Mouse (Mus musculus): Measurements from ENCODE around the gene Fzd4.

Gene Fzd4

DNA sequence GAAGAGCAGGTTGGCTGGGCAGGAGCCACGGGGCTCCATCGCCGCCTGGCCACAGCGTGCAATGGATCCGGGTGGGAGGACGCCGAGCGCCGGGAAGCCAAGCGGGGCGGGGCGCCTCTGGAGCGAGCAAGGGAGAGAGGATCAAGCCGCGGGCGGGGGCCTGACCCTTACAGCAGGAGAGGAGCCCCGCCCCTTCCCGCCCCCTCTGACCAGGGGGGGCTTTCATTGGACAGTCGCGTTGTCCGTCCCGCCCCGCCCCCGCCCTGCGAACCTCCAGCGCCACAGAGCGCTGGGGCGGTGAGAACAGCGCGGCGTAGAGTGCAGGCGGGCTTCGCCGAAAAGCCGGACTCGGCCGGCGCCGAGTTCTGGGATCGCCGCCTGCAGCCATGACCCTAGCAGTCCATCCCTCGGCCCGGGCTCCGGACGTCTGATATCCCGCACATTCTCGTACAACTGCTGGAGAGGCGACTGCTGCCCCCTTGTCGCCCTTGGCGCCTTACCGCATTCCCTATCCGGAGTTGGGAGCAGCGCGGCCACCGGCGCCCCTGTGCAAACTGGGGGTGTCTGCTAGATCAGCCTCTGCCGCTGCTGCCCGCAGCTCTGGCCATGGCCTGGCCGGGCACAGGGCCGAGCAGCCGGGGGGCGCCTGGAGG lies at the start of gene Fzd4, which contains the start of gene Tmem135:
TSS of gene Fzd4 (plus strand) at position 275 of the 653 bp plus-strand sequence.
TSS of gene Tmem135 (minus strand) at position 142 of the 653 bp plus-strand sequence.
- peak; percentile 94 for DNase-seq (ENCODE audit: low spot score)

DNA sequence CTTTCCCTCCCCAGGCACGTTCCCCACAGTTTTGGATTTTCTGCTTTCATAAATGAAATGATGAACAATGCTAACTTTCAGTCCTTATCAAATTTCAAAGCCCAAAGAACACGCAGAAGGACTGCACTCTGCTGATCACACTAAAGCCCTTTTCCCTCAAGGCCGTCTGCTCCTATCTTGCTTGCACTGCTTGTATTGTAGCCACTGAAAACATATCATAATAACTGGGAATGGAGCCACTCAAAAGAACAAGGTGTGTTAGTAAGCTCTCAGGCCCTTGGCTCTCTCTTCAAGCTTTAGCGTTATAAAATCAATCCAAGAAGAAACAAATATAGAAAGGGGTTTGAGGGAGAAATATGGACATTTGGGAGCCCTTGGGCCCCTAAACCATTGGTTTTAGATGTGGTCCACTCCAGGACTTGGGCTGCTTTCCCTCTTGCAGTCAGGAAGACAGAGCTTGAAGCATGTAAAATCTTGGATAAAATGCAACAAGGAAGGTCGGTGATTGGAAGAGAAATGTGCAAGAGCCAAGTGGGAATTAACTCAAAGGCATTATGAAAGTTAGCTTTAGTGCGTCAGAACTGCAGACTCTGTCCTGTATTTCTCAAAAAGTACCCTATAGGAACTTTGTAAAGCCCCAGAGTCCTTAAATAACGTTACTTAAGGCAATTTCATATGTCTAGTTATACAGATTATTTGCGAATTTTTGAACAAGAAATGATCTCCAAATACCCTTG lies 48.5 kb upstream of the Fzd4 start:
- peak; percentile 60 for DNase-seq (ENCODE audit: low spot score)

DNA sequence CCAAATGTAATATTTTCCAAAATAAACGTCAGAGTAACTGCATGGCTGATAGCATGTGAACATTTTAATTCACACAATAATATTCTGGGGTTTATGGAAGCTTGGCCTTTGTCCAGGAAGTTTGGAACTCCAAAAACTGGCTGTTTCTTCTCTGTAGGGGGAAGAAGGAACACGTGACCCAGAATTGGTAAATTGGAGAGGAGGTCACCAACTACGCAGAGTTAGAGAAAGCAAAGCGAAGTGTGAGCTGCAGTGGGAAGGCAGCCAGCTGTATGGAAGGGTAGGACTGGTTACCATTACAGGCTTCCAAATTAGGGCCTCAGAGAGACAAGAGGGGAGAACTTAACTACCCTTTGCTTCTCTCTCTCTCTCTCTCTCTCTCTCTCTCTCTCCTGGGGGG lies 47.8 kb upstream of the Fzd4 start:
- no peak for DNase-seq (ENCODE audit: low spot score)

DNA sequence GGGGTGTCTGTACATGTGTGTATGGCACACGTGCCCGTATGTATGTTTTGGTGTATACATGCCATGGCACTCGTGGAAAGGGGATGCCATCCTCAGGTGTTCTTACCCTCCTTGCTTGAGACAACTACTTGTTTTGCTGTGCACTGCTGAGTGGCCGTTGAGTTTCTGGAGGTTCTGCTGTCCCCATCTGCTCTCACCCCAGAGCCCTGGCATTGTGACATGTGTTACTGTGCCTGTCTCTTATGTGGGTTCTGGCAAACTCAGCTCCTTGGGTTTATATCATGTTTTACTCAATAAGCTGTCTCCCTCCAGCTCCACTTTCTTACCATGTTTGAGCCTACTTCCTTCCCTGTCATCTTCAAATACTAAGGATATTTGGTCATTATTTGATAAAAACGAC lies 40.2 kb upstream of the Fzd4 start:
- no peak for DNase-seq (ENCODE audit: low spot score)

DNA sequence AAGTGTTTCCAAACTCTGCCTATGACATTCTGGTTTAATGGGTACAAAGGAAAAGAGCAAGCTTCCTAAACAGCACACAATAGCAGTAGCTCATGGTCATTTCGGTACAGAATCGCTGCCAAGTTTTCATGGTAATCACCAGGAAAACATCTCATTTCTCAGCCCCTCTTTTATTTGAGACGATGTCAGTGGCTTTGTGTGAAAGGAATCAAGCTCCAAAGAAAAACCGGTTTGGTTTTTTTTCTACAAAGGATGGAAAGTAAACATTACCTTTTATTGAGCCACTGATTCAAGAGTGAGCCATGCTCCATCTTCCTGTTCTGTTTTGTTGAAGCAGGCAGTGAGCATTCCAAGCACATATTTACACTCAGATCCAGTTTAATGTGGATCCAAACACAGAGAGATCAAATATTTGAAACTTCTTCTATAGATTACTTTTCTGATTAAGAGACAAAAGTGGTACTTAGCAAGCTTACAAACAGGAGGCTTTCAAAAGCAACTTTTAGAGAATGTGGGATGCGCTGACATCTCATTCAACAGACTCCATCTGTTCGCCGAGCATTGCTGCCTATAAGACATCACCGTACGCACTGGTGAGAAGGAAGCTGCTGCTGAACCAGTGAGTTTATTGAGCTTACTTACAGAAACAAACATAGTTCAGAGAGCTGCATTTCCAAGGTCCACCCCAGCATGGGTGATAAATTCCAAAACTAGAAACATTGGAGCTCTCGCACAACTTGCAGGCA lies 38.8 kb upstream of the Fzd4 start:
- DNase-seq (ENCODE audit: low spot score), result no peak

DNA sequence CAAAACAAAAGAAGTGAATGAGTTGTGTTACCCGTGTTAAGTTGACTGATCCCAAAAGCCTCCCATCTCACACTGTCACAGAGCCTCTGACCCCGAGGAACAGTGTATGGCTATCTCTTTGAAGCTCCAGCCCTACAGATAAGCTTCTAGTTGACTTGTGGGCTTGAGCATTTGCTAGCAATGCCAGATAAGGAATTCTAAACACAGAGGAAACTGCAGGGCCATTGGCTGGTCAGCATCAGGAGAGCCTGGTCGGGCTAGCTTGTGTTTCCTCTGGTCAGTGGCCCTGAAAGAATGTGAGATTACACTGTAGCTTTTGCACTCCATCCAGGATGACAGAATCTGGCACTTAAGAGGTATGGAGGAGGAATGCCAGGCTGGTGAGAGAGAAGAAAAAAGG lies 36.5 kb upstream of the Fzd4 start:
- peak; percentile 19 for DNase-seq (ENCODE audit: low spot score)

DNA sequence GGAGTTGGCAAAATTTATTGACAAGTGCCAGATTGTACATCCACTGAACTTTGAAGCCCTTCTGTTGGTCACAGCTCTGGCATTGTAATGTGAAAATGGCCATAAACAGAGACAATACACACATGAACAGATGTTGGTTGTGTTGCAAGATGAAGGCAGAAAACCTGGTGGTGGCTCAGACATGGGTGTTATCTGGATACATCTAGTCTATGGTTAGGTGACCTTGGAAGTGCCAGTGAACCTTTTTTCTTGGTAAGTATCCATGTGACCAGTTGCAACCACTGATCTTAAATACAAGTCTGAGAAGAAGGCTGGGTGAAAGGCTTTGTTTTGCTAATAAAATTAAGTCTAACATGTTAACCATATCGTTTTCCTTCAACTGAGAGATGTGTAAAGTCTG lies 34.1 kb upstream of the Fzd4 start:
- DNase-seq (ENCODE audit: low spot score), result no peak

DNA sequence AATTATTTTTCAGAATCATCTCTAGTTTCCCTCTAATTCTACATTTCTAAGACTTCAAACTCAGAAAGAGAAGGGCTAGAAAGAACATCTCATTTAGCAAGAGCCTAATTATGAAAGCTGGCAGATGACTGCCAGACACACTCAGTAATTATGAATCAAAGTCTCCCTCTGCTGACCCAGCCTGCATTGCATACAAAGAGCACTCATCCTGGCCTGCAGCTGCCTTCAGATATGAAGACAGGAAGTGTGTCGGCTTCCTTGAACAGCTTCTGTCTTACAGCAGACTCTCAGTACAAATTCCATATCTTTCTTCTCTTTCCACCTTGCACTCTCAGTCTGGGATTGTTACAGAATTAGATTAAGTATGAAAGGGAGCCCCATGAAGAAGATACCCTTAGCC lies 33.2 kb upstream of the Fzd4 start:
- peak; percentile 19 for DNase-seq (ENCODE audit: low spot score)

DNA sequence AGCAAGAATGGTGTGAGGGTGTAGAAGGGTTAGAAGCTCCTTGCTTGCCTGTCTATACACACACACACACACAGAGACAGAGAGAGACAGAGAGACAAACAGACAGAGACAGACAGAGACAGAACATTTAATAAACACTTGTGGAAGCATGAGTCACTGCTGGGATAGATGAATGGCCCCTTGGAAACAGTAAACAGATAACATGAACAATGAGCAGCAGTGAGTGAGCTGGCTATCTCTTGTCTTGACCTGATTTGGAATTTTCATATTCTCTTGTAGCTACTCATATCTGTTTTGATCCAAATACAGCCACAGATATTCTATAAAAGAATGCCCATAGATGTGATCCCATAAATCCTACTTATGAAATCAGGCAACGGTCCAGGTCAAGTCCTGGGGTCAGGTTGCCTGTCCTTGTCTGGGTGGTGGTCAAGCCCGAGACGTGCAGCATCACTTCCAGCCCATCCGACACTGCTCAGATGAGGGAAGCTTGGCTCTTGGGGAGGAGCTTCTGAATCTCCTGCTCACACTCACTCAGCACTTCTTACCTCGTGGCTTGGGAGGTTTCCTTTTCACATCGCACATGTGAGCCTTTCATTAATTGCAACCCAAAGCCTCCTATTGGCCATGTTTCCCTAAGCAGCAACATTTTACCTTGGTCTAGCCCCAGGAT lies 32.4 kb upstream of the Fzd4 start:
- DNase-seq (ENCODE audit: low spot score), result no peak

DNA sequence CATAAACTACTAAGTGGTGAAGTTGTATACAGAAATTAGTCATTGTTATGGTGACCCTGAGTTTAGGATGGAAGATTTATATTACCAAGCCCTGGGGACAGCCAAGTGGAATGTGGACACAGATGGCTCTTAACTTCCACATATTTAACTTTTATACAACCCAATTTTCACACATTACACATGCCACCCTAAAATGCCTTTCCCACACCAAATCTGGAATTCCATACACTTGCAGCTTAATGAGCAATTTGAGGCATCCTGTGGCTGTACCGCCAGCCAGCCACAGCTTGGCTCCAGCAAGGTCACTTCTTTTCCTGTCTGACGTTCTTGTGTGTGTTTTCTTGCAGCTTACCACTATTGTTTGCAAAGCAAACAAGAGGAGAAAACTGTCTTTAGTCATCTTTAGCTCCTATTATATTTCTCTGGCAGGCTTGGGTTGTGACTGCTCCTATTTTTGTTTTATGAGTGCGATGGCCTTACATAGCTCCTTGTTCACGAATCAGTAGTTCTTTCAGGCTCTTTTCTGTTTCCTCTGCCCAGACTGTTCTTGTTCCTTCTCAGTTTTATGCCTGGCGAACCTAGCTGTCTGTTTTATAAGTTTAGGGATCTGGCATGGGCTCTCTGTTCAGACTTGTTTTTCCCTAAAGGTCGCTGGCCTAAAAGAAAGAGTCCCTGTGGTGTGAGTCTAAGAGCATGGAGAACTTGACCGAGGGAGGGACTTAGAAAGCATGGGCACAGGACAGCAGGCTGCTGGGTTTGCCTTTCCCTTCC lies 23.0 kb upstream of the Fzd4 start:
- no peak for DNase-seq (ENCODE audit: low spot score)

DNA sequence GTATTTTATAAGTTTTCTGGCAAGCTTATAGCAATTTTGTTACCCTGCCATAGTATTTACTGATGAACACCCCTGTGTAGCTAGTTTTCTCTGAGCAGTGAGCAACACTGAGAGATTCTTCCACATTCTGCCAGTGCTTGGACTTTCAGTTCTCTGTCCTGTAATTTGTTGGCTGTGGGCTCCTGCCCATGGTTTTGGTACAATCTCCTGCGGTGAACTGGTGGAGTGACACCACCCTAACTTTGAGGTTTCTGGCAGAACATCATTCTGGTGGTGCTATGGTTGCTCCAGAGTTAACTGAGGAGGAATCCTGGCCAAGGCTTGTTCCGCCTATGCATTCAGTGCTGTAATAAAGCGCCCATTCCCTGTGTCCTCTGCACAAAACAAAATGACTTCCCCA lies 21.3 kb upstream of the Fzd4 start:
- no peak for DNase-seq (ENCODE audit: low spot score)

DNA sequence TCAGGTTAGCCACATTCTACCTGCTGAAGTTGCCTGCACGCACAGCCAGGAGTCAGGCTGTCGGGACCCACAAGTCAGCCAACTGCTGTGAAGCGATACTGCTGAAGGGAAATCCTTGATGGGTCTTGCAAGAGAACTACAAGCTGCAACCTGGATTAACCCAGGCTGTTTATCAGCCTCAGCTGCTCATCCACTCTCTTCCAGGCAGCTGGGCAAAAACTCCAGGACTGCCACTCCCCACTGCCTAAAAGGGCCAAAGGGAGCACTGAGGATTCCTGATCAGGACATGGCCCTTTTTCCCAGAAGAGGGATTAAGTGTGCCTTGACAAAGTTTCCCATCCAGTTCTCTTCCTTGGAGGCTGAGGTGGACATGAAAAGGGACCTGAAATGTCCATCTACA lies 15.2 kb upstream of the Fzd4 start:
- DNase-seq (ENCODE audit: low spot score), result no peak

DNA sequence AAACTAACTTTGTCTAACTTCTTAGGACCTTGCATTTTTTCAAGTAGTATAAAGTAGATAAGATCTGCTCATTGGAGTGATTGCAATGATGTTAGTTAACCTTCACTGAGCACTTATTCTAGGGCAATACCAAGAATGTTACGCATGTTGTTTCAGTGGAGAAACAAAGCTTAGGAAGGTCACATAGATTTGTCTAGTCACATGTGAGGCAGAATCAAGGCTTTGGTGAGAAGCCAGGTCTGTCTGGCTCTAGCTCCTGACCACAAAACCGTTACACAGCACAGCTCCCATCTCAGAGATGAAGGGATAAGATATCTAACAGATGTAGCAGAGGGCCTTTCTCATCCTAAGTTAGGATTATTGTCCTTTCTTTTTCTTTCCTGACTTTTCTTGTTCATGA lies 13.5 kb upstream of the Fzd4 start:
- DNase-seq (ENCODE audit: low spot score), result no peak

DNA sequence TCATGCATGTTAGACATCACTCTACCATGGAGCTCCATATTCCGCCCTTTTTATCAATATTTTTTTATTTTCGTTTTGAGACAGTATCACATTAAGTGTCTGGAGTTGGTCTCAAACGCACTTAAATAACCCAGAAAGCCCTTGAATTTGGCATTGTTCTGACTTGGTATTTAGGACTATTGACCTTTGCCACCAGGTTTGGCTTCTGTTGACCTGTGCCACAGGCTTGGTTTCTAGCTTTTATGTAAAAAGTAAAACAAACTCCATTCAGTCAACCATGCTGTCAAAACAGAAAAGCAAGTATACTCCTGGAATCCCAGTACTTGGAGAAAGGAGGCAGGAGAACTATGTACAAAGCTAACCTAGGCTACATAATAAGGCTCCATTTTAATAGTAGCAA lies 12.9 kb upstream of the Fzd4 start:
- DNase-seq (ENCODE audit: low spot score), result no peak

DNA sequence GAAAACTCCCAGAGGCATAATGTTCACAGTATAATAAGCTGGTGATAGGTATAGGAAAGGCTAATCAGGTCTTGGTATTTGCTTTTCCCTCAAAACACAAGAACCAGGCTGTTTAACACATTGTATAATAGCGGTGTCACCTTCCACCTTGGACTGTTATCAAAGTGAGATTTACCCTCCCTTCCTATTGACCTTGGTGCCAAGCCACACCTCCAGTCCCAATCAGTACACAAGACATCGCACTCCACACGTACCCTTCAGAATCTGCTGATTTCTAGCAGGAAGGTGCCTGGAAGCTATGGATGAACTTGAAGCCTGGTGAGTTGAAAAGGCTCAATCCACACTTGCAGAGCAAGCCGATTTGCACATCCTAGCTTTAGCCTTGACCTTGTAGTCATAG lies 12.3 kb upstream of the Fzd4 start:
- no peak for DNase-seq (ENCODE audit: low spot score)

DNA sequence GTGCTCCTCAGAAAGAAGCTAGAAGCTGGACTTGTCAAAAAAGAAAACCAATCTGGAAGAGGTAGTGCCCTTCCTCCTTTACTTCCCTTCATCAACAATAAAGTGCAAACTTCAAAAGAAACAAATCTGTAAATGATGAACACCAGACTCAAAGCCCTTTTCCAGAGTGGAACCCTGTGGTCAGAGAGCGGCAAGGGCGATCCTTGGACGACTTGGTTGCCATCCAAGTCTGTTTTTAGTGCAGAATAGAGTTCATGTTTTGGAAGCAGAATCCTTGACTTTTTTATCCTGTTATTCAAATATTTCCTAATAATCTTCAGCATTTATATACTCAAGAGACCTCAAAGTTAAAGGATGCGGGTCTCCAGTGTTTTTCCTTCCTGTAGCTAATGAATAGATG lies 11.8 kb upstream of the Fzd4 start:
- DNase-seq (ENCODE audit: low spot score), result no peak

DNA sequence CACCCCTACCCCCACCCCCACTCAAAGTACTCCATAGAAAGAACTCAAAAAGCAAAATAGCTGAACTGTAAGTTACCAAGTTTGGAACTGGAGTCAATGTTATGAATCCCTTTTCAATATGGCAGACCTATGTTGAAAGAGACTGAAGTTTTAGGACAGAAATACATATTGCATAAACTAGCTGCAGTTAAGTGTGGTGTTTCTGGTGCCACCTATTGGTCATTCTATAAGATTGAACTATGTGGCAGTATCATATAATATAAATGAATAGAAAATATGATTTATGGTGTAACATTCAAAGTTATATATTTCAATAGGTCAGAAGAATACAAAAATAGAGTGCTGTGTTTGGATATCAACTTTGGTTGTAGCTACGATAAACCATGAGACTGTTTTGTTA lies 11.3 kb upstream of the Fzd4 start:
- no peak for DNase-seq (ENCODE audit: low spot score)

DNA sequence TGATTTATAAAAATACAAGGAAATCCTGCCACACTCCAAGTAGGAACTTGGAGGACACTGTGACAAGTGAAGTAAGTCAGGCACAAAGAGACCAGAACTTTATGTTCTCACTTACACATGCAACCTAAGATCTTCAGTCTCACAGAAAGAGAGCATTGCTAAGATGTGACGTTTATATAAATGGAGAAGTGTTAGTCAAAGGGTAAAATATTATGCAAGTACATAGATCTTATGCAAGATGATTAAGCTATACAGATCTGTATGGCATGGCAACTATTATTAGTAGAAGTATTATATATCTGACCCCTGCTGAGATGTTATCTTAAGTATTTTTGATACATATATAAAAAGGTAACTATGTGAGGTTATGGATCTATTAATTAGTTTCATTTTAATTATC lies 8.8 kb upstream of the Fzd4 start:
- DNase-seq (ENCODE audit: low spot score), result no peak

DNA sequence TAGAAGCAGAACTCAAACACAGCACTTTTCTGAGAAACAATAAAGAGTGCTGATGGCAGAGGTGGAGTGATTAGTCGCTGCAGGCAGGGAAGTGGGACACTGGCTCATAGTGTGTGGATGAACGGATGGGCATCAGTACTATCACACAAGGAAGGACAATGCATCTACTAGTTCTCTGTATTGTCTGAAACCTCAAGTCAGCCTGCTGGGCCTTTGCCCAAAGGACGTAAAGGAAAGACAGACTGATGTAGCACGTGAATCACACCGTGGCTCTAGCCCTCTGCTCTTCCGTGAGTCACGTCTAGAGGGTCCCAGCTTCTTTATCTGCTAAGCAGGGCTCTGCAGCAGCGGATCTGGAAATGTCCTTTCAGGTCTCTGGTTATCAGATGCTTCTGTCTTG lies 7.8 kb upstream of the Fzd4 start:
- no peak for DNase-seq (ENCODE audit: low spot score)

DNA sequence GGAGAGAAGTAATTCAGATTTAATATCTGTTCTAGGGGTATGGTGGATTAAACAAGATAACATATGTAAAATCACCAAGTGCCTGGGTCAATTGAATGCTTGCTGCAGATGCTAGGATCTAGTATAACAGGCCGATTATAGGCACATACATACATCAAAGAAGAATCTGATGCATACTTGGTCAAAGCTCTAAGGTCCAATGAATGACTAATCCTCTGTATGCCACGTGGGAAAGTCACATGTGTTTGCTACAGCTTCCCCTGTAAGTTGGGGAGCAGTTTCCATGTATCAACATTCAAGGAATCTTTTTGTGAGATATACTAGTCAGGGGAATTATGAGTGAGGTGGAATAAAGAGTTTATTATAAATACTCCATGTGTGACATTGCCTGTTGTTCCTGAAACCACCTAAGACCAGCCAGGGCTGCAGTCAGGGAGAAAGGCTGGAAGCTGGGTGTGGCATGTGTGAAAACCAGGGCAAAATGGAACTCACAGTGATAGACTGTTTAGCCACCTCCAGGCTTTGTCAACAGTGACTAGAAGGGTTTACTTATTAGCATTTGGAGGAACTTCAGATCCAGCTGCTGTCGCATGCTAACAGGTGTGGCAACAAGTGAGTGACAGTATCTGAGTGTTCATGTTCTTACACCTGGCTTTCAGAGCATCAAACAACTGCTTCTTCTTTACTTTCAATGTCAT lies 6.2 kb upstream of the Fzd4 start:
- DNase-seq (ENCODE audit: low spot score), result no peak

DNA sequence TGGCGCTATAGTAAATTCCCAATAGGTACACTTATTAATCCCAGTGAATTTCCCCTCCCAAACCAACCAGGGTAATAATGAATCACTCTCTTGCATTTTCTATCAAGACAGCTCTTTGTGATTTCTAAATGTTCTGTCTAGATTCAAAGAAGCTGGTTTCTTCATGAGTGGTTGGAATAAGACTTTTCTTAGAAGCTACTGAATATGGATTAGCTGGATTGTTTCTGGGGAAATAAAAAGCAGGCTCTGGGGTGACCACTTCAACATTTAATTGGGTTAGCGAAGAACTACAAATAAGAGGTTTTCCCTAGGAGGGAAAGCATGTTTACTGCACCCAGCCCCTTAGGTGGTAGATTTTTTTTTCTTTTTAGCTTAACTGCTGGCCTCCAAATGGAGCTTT lies 3.4 kb upstream of the Fzd4 start:
- no peak for DNase-seq (ENCODE audit: low spot score)

All from testis, postnatal 14 days (tissue).